Mouse (Mus musculus) embryonic fibroblast, embryonic 13.5 days (primary cell): ENCODE data around the gene Usp6nl.

Source experiments
- CTCF ChIP-seq: IDR thresholded peaks from 2 replicates; pipeline ENCODE4 v1.5.1; 2011; ENCODE audit warnings: mild to moderate bottlenecking, control low read depth, low read length, moderate library complexity, borderline replicate concordance; ENCODE audit not compliant: insufficient read depth
- POLR2A ChIP-seq: IDR thresholded peaks from 2 replicates; pipeline ENCODE4 v1.6.1; 2011; ENCODE audit warnings: low read depth, mild to moderate bottlenecking, control low read depth, low read length, moderate library complexity

DNA sequence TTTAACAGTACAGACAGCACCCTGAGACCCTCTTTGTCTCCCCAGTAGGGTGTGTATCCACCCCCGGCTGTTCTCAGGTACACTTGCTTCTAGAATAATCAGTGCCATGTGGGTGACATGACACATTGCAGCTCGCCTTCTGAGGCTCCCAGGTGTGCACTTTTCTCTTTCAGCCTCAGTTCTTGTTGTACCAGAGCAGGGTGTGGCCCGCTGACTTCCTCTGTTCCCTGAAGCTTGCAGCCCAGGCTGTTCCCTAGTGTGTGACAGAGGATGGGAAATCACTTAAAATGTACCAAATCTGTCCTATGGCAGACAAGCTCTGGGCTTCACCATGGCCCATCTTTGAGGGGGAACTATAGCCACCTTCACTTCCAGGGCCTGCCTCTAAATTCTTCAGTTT lies 161.7 kb downstream of the Usp6nl start:
- TF ChIP-seq CTCF: no peak
- no peak for TF ChIP-seq POLR2A
